Comparison of ENCODE assay signal across 12 mouse cellular contexts in the genomic region with DNA sequence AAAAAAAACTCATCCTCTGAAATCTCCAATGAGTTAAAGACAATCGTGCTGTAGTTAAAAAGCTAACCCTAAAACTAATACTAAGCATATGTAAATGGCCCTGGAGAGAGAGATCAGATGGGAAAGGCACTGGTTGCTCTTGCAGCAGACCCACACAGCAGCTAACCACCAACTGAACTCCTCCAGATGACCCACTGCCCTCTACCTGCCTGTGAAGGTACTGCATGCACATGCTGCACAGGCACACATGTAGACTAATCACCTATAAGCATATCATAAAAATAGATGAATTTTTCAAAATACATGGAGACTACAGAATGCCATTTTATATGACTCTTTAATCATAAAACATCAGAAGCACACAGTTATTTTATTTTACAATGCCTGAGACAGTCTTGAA. TPM values are rescaled to one million over a fixed set of nuclear protein-coding genes. Genes with fewer than 3 reads are reported as not detected.
A peak's percentile ranks its signal among the peaks of the same experiment; 100 is the strongest.
DNase-seq lines count a peak whose midpoint lies in the region; ATAC-seq lines count a peak whose summit lies in the region.
"Had no signal": no experiment of that assay in that cellular context is flagged by ENCODE, and none has a peak within 500 bp of the region (broad histone marks: within the 10 kb centered on the region; RNA-seq: fewer than 3 reads in every experiment).

No protein-coding gene starts in this region.

- H3K4me2 ChIP-seq in forebrain, embryonic 11.5 days (ENCODE audit: low read depth, low read length, severe bottlenecking), result no peak overlapping the region

- H3K4me3 ChIP-seq in forebrain, embryonic 11.5 days (ENCODE audit: low read depth, low read length), result no peak overlapping the region
- H3K4me3 ChIP-seq in limb, embryonic 10.5 days, result no peak overlapping the region

- peak; percentile 11 to 26 for DNase-seq in kidney, postnatal 4 days
- no peak for DNase-seq in kidney, adult 8-10 months
- peak; percentile 26 for DNase-seq in CD4-positive helper T cell, adult 2 months (ENCODE audit: low read depth, low spot score)
- peak; percentile 10 for DNase-seq in T-cell, adult 2 months (ENCODE audit: low spot score)
- DNase-seq in forebrain, embryonic 11.5 days (ENCODE audit: low spot score), result no peak
- DNase-seq in limb, embryonic 10.5 days (ENCODE audit: low spot score), result no peak
- no peak for DNase-seq in frontal cortex, adult 2 months (ENCODE audit: extremely low spot score in 1 of 2, low spot score in 1 of 2)
- DNase-seq: heart, postnatal 36 days; lung, postnatal 14 days had no signal

- ATAC-seq in monocyte, adult 5-6 weeks (replicated peaks; ENCODE audit: insufficient number of reproducible peaks, low FRiP score, low TSS enrichment, poor library complexity, severe bottlenecking), result 0 out of 2 replicates have a peak, but pooled peaks have one; percentile 49
- no peak for ATAC-seq in forebrain, embryonic 11.5 days (replicated peaks; ENCODE audit: low FRiP score)
- ATAC-seq: activated CD4-positive, CD25-positive, alpha-beta regulatory T cell, adult 4 months; forebrain, embryonic 16.5 days had no signal

- no peak overlapping the region for H3K27ac ChIP-seq in forebrain, embryonic 11.5 days (ENCODE audit: low read depth, low read length)
- no peak overlapping the region for H3K27ac ChIP-seq in limb, embryonic 10.5 days

- H3K27me3 ChIP-seq in forebrain, embryonic 11.5 days (ENCODE audit: control insufficient read depth, insufficient read depth, low read length), result no peaks in the 10 kb centered on the region
- H3K27me3 ChIP-seq in limb, embryonic 10.5 days (ENCODE audit: low read depth, poor library complexity, severe bottlenecking), result no peaks in the 10 kb centered on the region

- WGBS in forebrain, embryonic 11.5 days, result 94% methylated on average over 1 of the region's 1 CpGs
- WGBS in limb, embryonic 10.5 days, result 85% methylated on average over 1 of the region's 1 CpGs

- H3K9ac ChIP-seq in forebrain, embryonic 11.5 days (ENCODE audit: low read length), result no peak overlapping the region

- no peaks in the 10 kb centered on the region for H3K4me1 ChIP-seq in forebrain, embryonic 11.5 days (replicated peaks; ENCODE audit: control insufficient read depth, insufficient read depth, low read length)
- no peaks in the 10 kb centered on the region for H3K4me1 ChIP-seq in limb, embryonic 10.5 days

- no peaks in the 10 kb centered on the region for H3K9me3 ChIP-seq in forebrain, embryonic 11.5 days (ENCODE audit: control insufficient read depth, low read length)
- no peaks in the 10 kb centered on the region for H3K9me3 ChIP-seq in limb, embryonic 10.5 days (replicated peaks)

- H3K36me3 ChIP-seq in forebrain, embryonic 11.5 days (ENCODE audit: control insufficient read depth, insufficient read depth, low read length), result peaks cover 4% of the 10 kb centered on the region; the same call in 1 of the 2 replicates
- peaks cover 14% of the 10 kb centered on the region for H3K36me3 ChIP-seq in limb, embryonic 10.5 days

RNA-seq across cellular contexts. Expression of a gene that starts 14.8 kb away (rescaled TPM):
- 115 to 144 TPM (median 137 TPM) in 3 replicates for total RNA-seq in monocyte, adult 5-6 weeks (2017)
- 46.2 and 46.8 TPM in 2 replicates for polyA plus RNA-seq in forebrain, embryonic 11.5 days (2014; fragmentation: Nextera tagmentation; extraction: Ambion mirVana)
- polyA plus RNA-seq in limb, embryonic 10.5 days (2016; fragmentation: Nextera tagmentation; extraction: Ambion mirVana), result 9.9 and 10.3 TPM in 2 replicates
- 54.9 and 58.6 TPM in 2 replicates for polyA plus RNA-seq in frontal cortex, adult 2 months (2012; rRNA removed)

Comparison
In these comparisons a context has a peak if more than half of its experiments do, and no peak if none do; other contexts are left out.
1. DNase-seq: peak in kidney, postnatal 4 days (2 of 2), CD4-positive helper T cell, adult 2 months (single experiment) and T-cell, adult 2 months (single experiment); none in kidney, adult 8-10 months (0 of 2), forebrain, embryonic 11.5 days (single experiment), limb, embryonic 10.5 days (single experiment) and frontal cortex, adult 2 months (0 of 2).